Mouse (Mus musculus) stomach, embryonic 14.5 days (tissue): ENCODE measurements around the gene Tcirg1. TPM values are rescaled to one million over a fixed set of nuclear protein-coding genes. Genes with fewer than 3 reads are reported as not detected.

Source experiments
- ATAC-seq: fragments of 200-750 bp; cut with Nextera tagmentation; 2 replicates; pipeline ENCODE4 v1.8.0; 2017; ENCODE audit warnings: low read depth, moderate TSS enrichment; ENCODE audit not compliant: insufficient number of reproducible peaks, insufficient read depth, low FRiP score
- H3K27ac ChIP-seq: fragments of 300-500 bp; sonication (generic); 2 replicates; pipeline ENCODE4 v1.5.1; 2014; ENCODE audit warnings: mild to moderate bottlenecking, low read length, moderate library complexity, mixed read lengths
- H3K27me3 ChIP-seq: fragments of 300-500 bp; sonication (generic); 2 replicates; pipeline ENCODE4 v1.6.1; 2014; ENCODE audit warnings: low read length, control low read depth, mixed read lengths; ENCODE audit not compliant: control insufficient read depth, insufficient read depth
- H3K36me3 ChIP-seq: fragments of 300-500 bp; sonication (generic); 2 replicates; pipeline ENCODE4 v1.6.1; 2014; ENCODE audit warnings: mild to moderate bottlenecking, control low read depth, low read length, moderate library complexity, mixed read lengths; ENCODE audit not compliant: control insufficient read depth, insufficient read depth
- H3K4me1 ChIP-seq: fragments of 300-500 bp; sonication (generic); 2 replicates; pipeline ENCODE4 v1.6.1; 2014; ENCODE audit warnings: low read length, control low read depth, mixed read lengths; ENCODE audit not compliant: control insufficient read depth, insufficient read depth
- H3K4me2 ChIP-seq: fragments of 300-500 bp; sonication (generic); replicated peaks from 2 replicates; pipeline ENCODE4 v1.6.1; 2014; ENCODE audit warnings: low read depth, low read length, control low read depth
- H3K4me3 ChIP-seq: fragments of 300-500 bp; sonication (generic); 2 replicates; pipeline ENCODE4 v1.5.1; 2014; ENCODE audit warnings: low read depth, low read length, control low read depth
- H3K9ac ChIP-seq: fragments of 300-500 bp; sonication (generic); replicated peaks from 2 replicates; pipeline ENCODE4 v1.6.1; 2014; ENCODE audit warnings: low read depth, mild to moderate bottlenecking, control low read depth, low read length, moderate library complexity, mixed read lengths
- H3K9me3 ChIP-seq: fragments of 300-500 bp; sonication (generic); 2 replicates; pipeline ENCODE4 v1.6.1; 2016; ENCODE audit warnings: low read depth, low read length, control low read depth; ENCODE audit not compliant: control insufficient read depth
- WGBS: fragments of 180-500 bp; shearing (Covaris S2); extraction: QIAGEN DNeasy Blood & Tissue Kit; methylation state at CpG from one replicate; pipeline ENCODE4 v1.1.7; 2014; 5-methylcytosine and 5-hydroxymethylcytosine counted together
- polyA plus RNA-seq: library from polyadenylated mRNA; unstranded; fragments of >200 nt; fragmentation: Nextera tagmentation; extraction: Ambion mirVana; gene quantifications from 2 replicates; pipeline ENCODE4 v1.2.1, GENCODE M21; 2014

Gene Tcirg1
- polyA plus RNA-seq, 1 experiment from 2014 or later = 28.4 TPM

GRCm38 (mm10) chr19:3930262-3931057 is 23.5 kb upstream of the Tcirg1 start:
- no peaks in the 10 kb centered on the region for H3K27me3 ChIP-seq
- no peak for ATAC-seq
- no peak overlapping the region for H3K9ac ChIP-seq

GRCm38 (mm10) chr19:3929211-3929941 is 22.4 kb upstream of the Tcirg1 start, which contains the start of gene Aldh3b1:
Aldh3b1 (minus strand) TSS chr19:3929808.
- H3K36me3 ChIP-seq = no peaks in the 10 kb centered on the region
- H3K4me1 ChIP-seq = peaks cover 18% of the 10 kb centered on the region
- ATAC-seq = peak; percentile 59; the same call in 1 of the 2 replicates
- H3K9ac ChIP-seq = no peak within 1 kb of the TSS
- H3K4me3 ChIP-seq = no peak within 1 kb of the TSS
- H3K4me2 ChIP-seq = no peak within 1 kb of the TSS
- 46% methylated on average over 12 of the region's 12 CpGs for WGBS
- H3K27ac ChIP-seq = peak within 1 kb of the TSS; percentile 59; the same call in 1 of the 2 replicates
- H3K27me3 ChIP-seq = no peaks in the 10 kb centered on the region
- H3K9me3 ChIP-seq = no peaks in the 10 kb centered on the region

More at GRCm38 (mm10) chr19:3930262-3931057, 23.5 kb upstream of the Tcirg1 start:
- H3K36me3 ChIP-seq = no peaks in the 10 kb centered on the region
- H3K9me3 ChIP-seq = no peaks in the 10 kb centered on the region
- 62% methylated on average over 21 of the region's 21 CpGs for WGBS
- H3K4me2 ChIP-seq = no peak overlapping the region
- H3K27ac ChIP-seq = peak overlapping the region; percentile 59; the same call in 1 of the 2 replicates
- H3K4me3 ChIP-seq = no peak overlapping the region
- H3K4me1 ChIP-seq = peaks cover 20% of the 10 kb centered on the region

- 81% methylated on average over 4 of the region's 4 CpGs for WGBS
- no peak overlapping the region for H3K4me2 ChIP-seq
Measured at GRCm38 (mm10) chr19:3928779-3929178, 21.8 kb upstream of the Tcirg1 start.

GRCm38 (mm10) chr19:3927989-3928388 is 21.1 kb upstream of the Tcirg1 start:
- Histone ChIP-seq H3K4me3 (no peak overlapping the region), H3K9ac (no peak overlapping the region), H3K4me1 (peaks cover 18% of the 10 kb centered on the region), H3K27me3 (no peaks in the 10 kb centered on the region), H3K4me2 (no peak overlapping the region), H3K9me3 (no peaks in the 10 kb centered on the region), H3K36me3 (no peaks in the 10 kb centered on the region), H3K27ac (no peak overlapping the region)
- WGBS = 85% methylated on average over 4 of the region's 4 CpGs
- no peak for ATAC-seq

More at GRCm38 (mm10) chr19:3928779-3929178, 21.8 kb upstream of the Tcirg1 start:
- Histone ChIP-seq H3K9me3 (no peaks in the 10 kb centered on the region), H3K27me3 (no peaks in the 10 kb centered on the region), H3K9ac (no peak overlapping the region), H3K4me3 (no peak overlapping the region), H3K27ac (no peak overlapping the region; the same call in 1 of the 2 replicates), H3K4me1 (peaks cover 18% of the 10 kb centered on the region), H3K36me3 (no peaks in the 10 kb centered on the region)
- ATAC-seq = no peak

- WGBS = 70% methylated on average over 6 of the region's 6 CpGs
- Histone ChIP-seq H3K9me3 (no peaks in the 10 kb centered on the region), H3K9ac (no peak overlapping the region), H3K36me3 (no peaks in the 10 kb centered on the region), H3K27ac (no peak overlapping the region), H3K4me3 (no peak overlapping the region), H3K4me2 (no peak overlapping the region), H3K27me3 (no peaks in the 10 kb centered on the region), H3K4me1 (peaks cover 18% of the 10 kb centered on the region)
- no peak for ATAC-seq
Measured at GRCm38 (mm10) chr19:3926685-3927084, 19.8 kb upstream of the Tcirg1 start.

- 58% methylated on average over 3 of the region's 3 CpGs for WGBS
- ATAC-seq = no peak
- H3K4me1 ChIP-seq = peaks cover 18% of the 10 kb centered on the region
Measured at GRCm38 (mm10) chr19:3926279-3926678, 19.3 kb upstream of the Tcirg1 start.

GRCm38 (mm10) chr19:3925859-3926258 is 18.9 kb upstream of the Tcirg1 start:
- Histone ChIP-seq H3K9ac (no peak overlapping the region), H3K4me2 (no peak overlapping the region), H3K27me3 (no peaks in the 10 kb centered on the region), H3K4me3 (no peak overlapping the region), H3K27ac (no peak overlapping the region), H3K4me1 (peaks cover 18% of the 10 kb centered on the region), H3K36me3 (no peaks in the 10 kb centered on the region), H3K9me3 (no peaks in the 10 kb centered on the region)
- WGBS = 80% methylated on average over 6 of the region's 6 CpGs
- ATAC-seq = no peak

More at GRCm38 (mm10) chr19:3926279-3926678, 19.3 kb upstream of the Tcirg1 start:
- H3K9me3 ChIP-seq = no peaks in the 10 kb centered on the region
- no peak overlapping the region for H3K4me3 ChIP-seq
- H3K27ac ChIP-seq = no peak overlapping the region
- no peak overlapping the region; the same call in 1 of the 2 replicates for H3K9ac ChIP-seq
- H3K27me3 ChIP-seq = no peaks in the 10 kb centered on the region
- no peak overlapping the region for H3K4me2 ChIP-seq
- H3K36me3 ChIP-seq = no peaks in the 10 kb centered on the region

GRCm38 (mm10) chr19:3924868-3925267 is 17.9 kb upstream of the Tcirg1 start:
- H3K36me3 ChIP-seq = no peaks in the 10 kb centered on the region
- no peak overlapping the region for H3K27ac ChIP-seq
- H3K4me1 ChIP-seq = peaks cover 10% of the 10 kb centered on the region
- WGBS = 95% methylated on average over 7 of the region's 7 CpGs
- H3K9ac ChIP-seq = no peak overlapping the region
- no peak for ATAC-seq
- no peaks in the 10 kb centered on the region for H3K27me3 ChIP-seq
- no peaks in the 10 kb centered on the region for H3K9me3 ChIP-seq
- no peak overlapping the region for H3K4me2 ChIP-seq
- H3K4me3 ChIP-seq = no peak overlapping the region
